Comparison of ENCODE assay signal across 16 mouse cellular contexts in genomic region chr3:142740896-142741295, GRCm38 (mm10). TPM values are rescaled to one million over a fixed set of nuclear protein-coding genes. Genes with fewer than 3 reads are reported as not detected.
A peak's percentile ranks its signal among the peaks of the same experiment; 100 is the strongest.
DNase-seq lines count a peak whose midpoint lies in the region; ATAC-seq lines count a peak whose summit lies in the region.
"Had no signal": no experiment of that assay in that cellular context is flagged by ENCODE, and none has a peak within 500 bp of the region (broad histone marks: within the 10 kb centered on the region; RNA-seq: fewer than 3 reads in every experiment).

No protein-coding gene starts in this region.

- DNase-seq in left cerebral cortex, adult 11 months (ENCODE audit: low spot score): peak; percentile 19
- DNase-seq in left cerebral cortex, postnatal 4 days: no peak
- DNase-seq in fibroblast of lung, adult 2 months (ENCODE audit: low read depth): peak; percentile 5
- peak; percentile 15 to 26 for DNase-seq in left cerebral cortex, postnatal 10 days (ENCODE audit: extremely low spot score in 1 of 2, low spot score in 2 of 2)
- peak; percentile 53 to 75 for DNase-seq in right cerebral cortex, postnatal 36 days (ENCODE audit: low spot score in 2 of 2)
- no peak for DNase-seq in spleen, postnatal 10 days (ENCODE audit: low spot score in 2 of 2)
- DNase-seq: cerebellum, adult 2 months; cerebellum, postnatal 36 days; heart, adult 2 months; kidney, postnatal 14 days; lung, postnatal 4 days; thymus, postnatal 14 days had no signal

- intact Hi-C loops in left cerebral cortex, postnatal 4 days (cut with DNase I): no loop called here
- intact Hi-C loops in left cerebral cortex, postnatal 10 days (cut with DNase I): no loop called here

- no peak for ATAC-seq in megakaryocyte progenitor cell, adult 5-6 weeks (replicated peaks; ENCODE audit: poor library complexity)
- ATAC-seq: forebrain, embryonic 15.5 days; hindbrain, embryonic 16.5 days; intestine, postnatal 0 days had no signal

RNA-seq across cellular contexts. Expression of gene Gtf2b, which starts 23.9 kb away (rescaled TPM):
- total RNA-seq in left cerebral cortex, postnatal 4 days (2021): 10 to 100 TPM; 32.3 to 32.9 TPM
- total RNA-seq in left cerebral cortex, postnatal 10 days (2021): 10 to 100 TPM; 35.1 to 40.0 TPM
- 95.6 and 98.0 TPM in 2 replicates for total RNA-seq in megakaryocyte progenitor cell, adult 5-6 weeks (2015)
- 142 and 154 TPM in 2 replicates for total RNA-seq in megakaryocyte progenitor cell, adult 5-6 weeks (2017)

RNA-seq across cellular contexts. Expression of gene Kyat3, which starts 40.0 kb away (rescaled TPM):
- total RNA-seq in left cerebral cortex, postnatal 4 days (2021): 1 to 10 TPM; 2.8 to 3.3 TPM
- total RNA-seq in left cerebral cortex, postnatal 10 days (2021): 1 to 10 TPM; 3.2 to 3.7 TPM
- 21.5 and 32.4 TPM in 2 replicates for total RNA-seq in megakaryocyte progenitor cell, adult 5-6 weeks (2015)
- total RNA-seq in megakaryocyte progenitor cell, adult 5-6 weeks (2017): 33.1 and 37.1 TPM in 2 replicates

Comparison
In these comparisons a context has a peak if more than half of its experiments do, and no peak if none do; other contexts are left out.
1. DNase-seq: peak in left cerebral cortex, adult 11 months (single experiment), fibroblast of lung, adult 2 months (single experiment), left cerebral cortex, postnatal 10 days (2 of 2) and right cerebral cortex, postnatal 36 days (2 of 2); none in left cerebral cortex, postnatal 4 days (single experiment) and spleen, postnatal 10 days (0 of 2).
2. RNA of gene Kyat3, which starts 40.0 kb away (total RNA-seq): 21.5 to 37.1 TPM in megakaryocyte progenitor cell, adult 5-6 weeks; 3.2 to 3.7 TPM in left cerebral cortex, postnatal 10 days and 2.8 to 3.3 TPM in left cerebral cortex, postnatal 4 days; every median in the first group is over 4 times any median in the second.